Mouse (Mus musculus) limb, embryonic 14.5 days (tissue): ENCODE results near the gene Hdac9. TPM values are rescaled to one million over a fixed set of nuclear protein-coding genes. Genes with fewer than 3 reads are reported as not detected.

Experiments
- ATAC-seq: fragments of 200-750 bp; cut with Nextera tagmentation; 2 replicates; pipeline ENCODE4 v1.8.0; 2017; ENCODE audit warnings: low read depth, moderate number of reproducible peaks, moderate TSS enrichment; ENCODE audit not compliant: low FRiP score
- DNase-seq: peaks from one replicate; pipeline ENCODE4 v3.0.0-alpha.2; 2015; ENCODE audit warnings: low spot score
- H3K27ac ChIP-seq: fragments of 300-500 bp; sonication (generic); replicated peaks from 2 replicates; pipeline ENCODE4 v1.5.1; 2014; ENCODE audit warnings: low read depth, mild to moderate bottlenecking, low read length, moderate library complexity, mixed read lengths
- H3K27me3 ChIP-seq: fragments of 300-500 bp; sonication (generic); 2 replicates; pipeline ENCODE4 v1.6.1; 2014; ENCODE audit warnings: low read length, mixed read lengths; ENCODE audit not compliant: control insufficient read depth, insufficient read depth
- H3K36me3 ChIP-seq: fragments of 300-500 bp; sonication (generic); 2 replicates; pipeline ENCODE4 v1.6.1; 2014; ENCODE audit warnings: mild to moderate bottlenecking, low read length, moderate library complexity, mixed read lengths; ENCODE audit not compliant: control insufficient read depth, insufficient read depth
- H3K4me1 ChIP-seq: fragments of 300-500 bp; sonication (generic); 2 replicates; pipeline ENCODE4 v1.6.1; 2014; ENCODE audit warnings: antibody characterized with exemption, low read length, mixed read lengths; ENCODE audit not compliant: control insufficient read depth, insufficient read depth
- H3K4me2 ChIP-seq: fragments of 300-500 bp; sonication (generic); replicated peaks from 2 replicates; pipeline ENCODE4 v1.6.1; 2014; ENCODE audit warnings: low read depth, mild to moderate bottlenecking, low read length, moderate library complexity; ENCODE audit not compliant: severe bottlenecking
- H3K4me3 ChIP-seq: fragments of 300-500 bp; sonication (generic); replicated peaks from 2 replicates; pipeline ENCODE4 v1.5.1; 2014; ENCODE audit warnings: low read length
- H3K9ac ChIP-seq: fragments of 300-500 bp; sonication (generic); 2 replicates; pipeline ENCODE4 v1.6.1; 2014; ENCODE audit warnings: mild to moderate bottlenecking, low read depth, low read length, moderate library complexity; ENCODE audit not compliant: severe bottlenecking
- H3K9me3 ChIP-seq: fragments of 300-500 bp; sonication (generic); 2 replicates; pipeline ENCODE4 v1.6.1; 2016; ENCODE audit warnings: low read length; ENCODE audit not compliant: control insufficient read depth
- POLR2A ChIP-seq: fragments of 200-500 bp; IDR thresholded peaks from 2 replicates; pipeline ENCODE4 v1.8.0; 2012; ENCODE audit warnings: inconsistent platforms, mild to moderate bottlenecking, moderate library complexity, borderline replicate concordance; ENCODE audit not compliant: insufficient read depth, insufficient read length; ENCODE audit errors: extremely low read depth
- WGBS: fragments of 180-500 bp; shearing (Covaris S2); extraction: QIAGEN DNeasy Blood & Tissue Kit; methylation state at CpG from one replicate; pipeline ENCODE4 v1.1.7; 2014; 5-methylcytosine and 5-hydroxymethylcytosine counted together
- polyA plus RNA-seq, 2 experiments: library from polyadenylated mRNA; depleted of rRNA in 1 of 2; stranded (reverse) in 1 of 2; unstranded in 1 of 2; fragments of >200 nt; fragmentation: Nextera tagmentation in 1 of 2; extraction: Ambion mirVana in 1 of 2; gene quantifications; 2 replicates each; pipeline versions ENCODE4 v1.2.1 to v1.2.3; 2012 to 2014

Gene Hdac9
- polyA plus RNA-seq, 2 experiments, result 7.8 to 9.7 TPM

GRCm38 (mm10) chr12:34273816-34274215 lies 643.1 kb downstream of the Hdac9 start:
- H3K9ac ChIP-seq, result no peak overlapping the region
- ATAC-seq, result no peak
- no peak overlapping the region for H3K4me3 ChIP-seq
- 0 out of 2 replicates have a peak, but pooled peaks cover 3% of the 10 kb centered on the region for H3K4me1 ChIP-seq
- peak; percentile 61 for DNase-seq
- no peak overlapping the region for H3K4me2 ChIP-seq
- no peaks in the 10 kb centered on the region for H3K9me3 ChIP-seq
- 75% methylated on average over 1 of the region's 1 CpGs for WGBS
- no peaks in the 10 kb centered on the region for H3K27me3 ChIP-seq
- no peaks in the 10 kb centered on the region for H3K36me3 ChIP-seq
- TF ChIP-seq POLR2A, result no peak
- H3K27ac ChIP-seq, result no peak overlapping the region

DNA sequence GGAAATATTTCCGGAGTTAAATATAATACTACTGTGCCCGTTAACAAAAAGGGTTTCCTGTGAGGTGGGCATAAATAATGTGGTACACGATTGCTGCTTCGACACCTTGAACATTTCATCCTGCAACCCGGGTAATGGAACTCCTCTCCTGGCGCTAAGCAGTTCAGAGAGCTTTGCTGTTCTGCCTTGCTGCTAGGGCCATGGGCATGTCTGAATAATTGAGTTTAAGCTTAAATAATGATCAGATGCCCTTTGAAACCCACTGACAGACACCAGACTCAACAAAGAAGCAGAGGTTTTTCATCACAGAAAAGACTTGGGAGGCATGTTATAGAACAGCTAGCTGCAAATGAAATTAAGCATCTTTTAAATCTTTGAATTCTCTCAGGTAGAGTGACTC lies 646.8 kb downstream of the Hdac9 start:
- H3K27ac ChIP-seq, result peak overlapping the region; percentile 55
- 18% methylated on average over 6 of the region's 6 CpGs for WGBS
- H3K27me3 ChIP-seq, result no peaks in the 10 kb centered on the region
- TF ChIP-seq POLR2A, result no peak
- H3K4me2 ChIP-seq, result no peak overlapping the region; the same call in 1 of the 2 replicates
- ATAC-seq (no peak), DNase-seq (no peak)
- H3K4me3 ChIP-seq, result no peak overlapping the region
- H3K9me3 ChIP-seq, result no peaks in the 10 kb centered on the region
- H3K9ac ChIP-seq, result no peak overlapping the region
- no peaks in the 10 kb centered on the region for H3K36me3 ChIP-seq
- H3K4me1 ChIP-seq, result no peaks in the 10 kb centered on the region

GRCm38 (mm10) chr12:34269472-34270040 lies 647.3 kb downstream of the Hdac9 start:
- ATAC-seq, result peak; percentile 73
- DNase-seq, result peak; percentile 74
- Histone ChIP-seq H3K4me3 (no peak overlapping the region), H3K9me3 (no peaks in the 10 kb centered on the region), H3K9ac (no peak overlapping the region), H3K4me1 (no peaks in the 10 kb centered on the region), H3K36me3 (no peaks in the 10 kb centered on the region), H3K27me3 (no peaks in the 10 kb centered on the region), H3K4me2 (peak overlapping the region; percentile 17; the same call in 1 of the 2 replicates), H3K27ac (peak overlapping the region; percentile 55)
- WGBS, result 19% methylated on average over 13 of the region's 13 CpGs
- no peak for TF ChIP-seq POLR2A

GRCm38 (mm10) chr12:34259651-34260050 lies 657.2 kb downstream of the Hdac9 start:
- Histone ChIP-seq H3K4me2 (no peak overlapping the region), H3K36me3 (no peaks in the 10 kb centered on the region), H3K27ac (no peak overlapping the region), H3K9me3 (no peaks in the 10 kb centered on the region), H3K4me1 (no peaks in the 10 kb centered on the region), H3K4me3 (no peak overlapping the region), H3K27me3 (no peaks in the 10 kb centered on the region), H3K9ac (no peak overlapping the region)
- 57% methylated on average over 4 of the region's 4 CpGs for WGBS
- ATAC-seq (no peak), DNase-seq (no peak)
- no peak for TF ChIP-seq POLR2A

DNA sequence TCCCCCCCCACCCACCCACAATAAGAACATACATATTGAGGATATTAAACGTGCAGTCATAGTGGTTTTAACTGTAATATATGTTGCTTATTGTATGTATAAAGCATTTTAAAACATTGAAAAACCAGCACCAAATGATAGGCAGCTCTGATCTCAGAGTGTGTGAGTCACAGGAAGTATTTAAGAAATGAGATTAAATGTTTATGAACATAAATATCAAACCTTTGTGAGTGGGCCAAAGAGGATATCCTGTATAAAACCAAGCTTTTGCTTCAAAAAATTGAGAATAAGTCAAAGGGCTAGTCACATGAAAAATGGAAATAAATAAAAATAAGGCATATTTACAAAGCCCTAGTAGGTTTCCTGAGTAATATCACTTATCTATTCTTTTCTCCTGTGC lies 667.7 kb downstream of the Hdac9 start:
- no peak overlapping the region for H3K4me3 ChIP-seq
- no peak for TF ChIP-seq POLR2A
- 82% methylated on average over 1 of the region's 1 CpGs for WGBS
- H3K9me3 ChIP-seq, result no peaks in the 10 kb centered on the region
- no peak for DNase-seq
- no peak for ATAC-seq
- H3K9ac ChIP-seq, result no peak overlapping the region
- no peak overlapping the region for H3K27ac ChIP-seq
- H3K36me3 ChIP-seq, result no peaks in the 10 kb centered on the region
- H3K27me3 ChIP-seq, result no peaks in the 10 kb centered on the region
- H3K4me2 ChIP-seq, result no peak overlapping the region
- H3K4me1 ChIP-seq, result peaks cover 11% of the 10 kb centered on the region
